Mouse (Mus musculus) forebrain, embryonic 11.5 days (tissue): ENCODE data around the gene Gpd2. TPM values are rescaled to one million over a fixed set of nuclear protein-coding genes. Genes with fewer than 3 reads are reported as not detected.

ENCODE experiments used
- ATAC-seq: fragments of 200-750 bp; cut with Nextera tagmentation; replicated peaks from 2 replicates; pipeline ENCODE4 v1.8.0; 2017; ENCODE audit warnings: moderate TSS enrichment; ENCODE audit not compliant: low FRiP score
- DNase-seq: peaks from one replicate; pipeline ENCODE4 v3.0.0-alpha.2; 2017; ENCODE audit warnings: low spot score
- H3K27ac ChIP-seq: fragments of 300-500 bp; sonication (generic); 2 replicates; pipeline ENCODE4 v1.5.1; 2014; ENCODE audit warnings: low read depth, low read length
- H3K27me3 ChIP-seq: fragments of 300-500 bp; sonication (generic); 2 replicates; pipeline ENCODE4 v1.6.1; 2014; ENCODE audit warnings: mild to moderate bottlenecking, low read length, mixed read lengths; ENCODE audit not compliant: control insufficient read depth, insufficient read depth
- H3K36me3 ChIP-seq: fragments of 300-500 bp; sonication (generic); 2 replicates; pipeline ENCODE4 v1.6.1; 2014; ENCODE audit warnings: mild to moderate bottlenecking, low read length, moderate library complexity, mixed read lengths; ENCODE audit not compliant: control insufficient read depth, insufficient read depth
- H3K4me1 ChIP-seq: fragments of 300-500 bp; sonication (generic); replicated peaks from 2 replicates; pipeline ENCODE4 v1.6.1; 2014; ENCODE audit warnings: low read length, mixed read lengths; ENCODE audit not compliant: control insufficient read depth, insufficient read depth
- H3K4me2 ChIP-seq: fragments of 300-500 bp; sonication (generic); 2 replicates; pipeline ENCODE4 v1.6.1; 2014; ENCODE audit warnings: low read depth, mild to moderate bottlenecking, low read length, moderate library complexity, mixed read lengths; ENCODE audit not compliant: severe bottlenecking
- H3K4me3 ChIP-seq: fragments of 300-500 bp; sonication (generic); 2 replicates; pipeline ENCODE4 v1.5.1; 2014; ENCODE audit warnings: low read depth, low read length
- H3K9ac ChIP-seq: fragments of 300-500 bp; sonication (generic); 2 replicates; pipeline ENCODE4 v1.6.1; 2014; ENCODE audit warnings: low read length
- H3K9me3 ChIP-seq: fragments of 300-500 bp; sonication (generic); 2 replicates; pipeline ENCODE4 v1.6.1; 2016; ENCODE audit warnings: low read length, mixed read lengths; ENCODE audit not compliant: control insufficient read depth
- WGBS: fragments of 180-500 bp; shearing (Covaris S2); extraction: QIAGEN DNeasy Blood & Tissue Kit; methylation state at CpG from one replicate; pipeline ENCODE4 v1.1.7; 2014; 5-methylcytosine and 5-hydroxymethylcytosine counted together
- polyA plus RNA-seq: library from polyadenylated mRNA; unstranded; fragments of >200 nt; fragmentation: Nextera tagmentation; extraction: Ambion mirVana; gene quantifications from 2 replicates; pipeline ENCODE4 v1.2.1, GENCODE M21; 2014

Gpd2 gene
- polyA plus RNA-seq, 1 experiment from 2014 or later: 29.0 TPM

- DNase-seq: no peak
- 72% methylated on average over 11 of the region's 11 CpGs for WGBS
- no peak for ATAC-seq
Observed at GRCm38 (mm10) chr2:57255153-57255670, 17.8 kb downstream of the Gpd2 start.

GRCm38 (mm10) chr2:57255836-57256235, 18.4 kb downstream of the Gpd2 start:
- Histone ChIP-seq H3K36me3 (no peaks in the 10 kb centered on the region), H3K9ac (no peak overlapping the region), H3K9me3 (no peaks in the 10 kb centered on the region), H3K4me3 (no peak overlapping the region), H3K4me1 (0 out of 2 replicates have a peak, but pooled peaks cover 2% of the 10 kb centered on the region), H3K27me3 (no peaks in the 10 kb centered on the region), H3K27ac (no peak overlapping the region), H3K4me2 (no peak overlapping the region)
- DNase-seq: no peak
- WGBS: 56% methylated on average over 3 of the region's 3 CpGs
- no peak for ATAC-seq

More at GRCm38 (mm10) chr2:57255153-57255670, 17.8 kb downstream of the Gpd2 start:
- Histone ChIP-seq H3K36me3 (no peaks in the 10 kb centered on the region), H3K4me3 (no peak overlapping the region), H3K4me2 (no peak overlapping the region), H3K4me1 (0 out of 2 replicates have a peak, but pooled peaks cover 2% of the 10 kb centered on the region), H3K9me3 (no peaks in the 10 kb centered on the region), H3K27me3 (no peaks in the 10 kb centered on the region), H3K9ac (no peak overlapping the region), H3K27ac (no peak overlapping the region)

GRCm38 (mm10) chr2:57256459-57256858, 19.0 kb downstream of the Gpd2 start:
- WGBS: 15% methylated on average over 6 of the region's 6 CpGs
- Histone ChIP-seq H3K4me2 (no peak overlapping the region), H3K4me3 (no peak overlapping the region), H3K36me3 (no peaks in the 10 kb centered on the region), H3K4me1 (0 out of 2 replicates have a peak, but pooled peaks cover 2% of the 10 kb centered on the region), H3K27me3 (no peaks in the 10 kb centered on the region), H3K9me3 (no peaks in the 10 kb centered on the region), H3K27ac (no peak overlapping the region), H3K9ac (no peak overlapping the region)
- ATAC-seq (no peak; the same call in 1 of the 2 replicates), DNase-seq (no peak)

GRCm38 (mm10) chr2:57261286-57262077, 24.0 kb downstream of the Gpd2 start:
- 92% methylated on average over 8 of the region's 8 CpGs for WGBS
- Histone ChIP-seq H3K4me3 (no peak overlapping the region), H3K4me1 (0 out of 2 replicates have a peak, but pooled peaks cover 1% of the 10 kb centered on the region), H3K27ac (no peak overlapping the region), H3K9me3 (no peaks in the 10 kb centered on the region), H3K36me3 (no peaks in the 10 kb centered on the region), H3K9ac (no peak overlapping the region), H3K4me2 (no peak overlapping the region), H3K27me3 (no peaks in the 10 kb centered on the region)
- ATAC-seq (no peak), DNase-seq (no peak)

GRCm38 (mm10) chr2:57263431-57263830, 26.0 kb downstream of the Gpd2 start:
- WGBS: 82% methylated on average over 1 of the region's 1 CpGs
- H3K36me3 ChIP-seq: no peaks in the 10 kb centered on the region
- H3K27ac ChIP-seq: no peak overlapping the region
- H3K4me3 ChIP-seq: no peak overlapping the region
- H3K4me1 ChIP-seq: peaks cover 5% of the 10 kb centered on the region; the same call in 1 of the 2 replicates
- H3K27me3 ChIP-seq: no peaks in the 10 kb centered on the region
- no peak for ATAC-seq
- no peak for DNase-seq
- H3K9me3 ChIP-seq: no peaks in the 10 kb centered on the region
- H3K9ac ChIP-seq: no peak overlapping the region
- H3K4me2 ChIP-seq: no peak overlapping the region

GRCm38 (mm10) chr2:57264912-57265311, 27.5 kb downstream of the Gpd2 start:
- Histone ChIP-seq H3K9me3 (no peaks in the 10 kb centered on the region), H3K9ac (no peak overlapping the region), H3K27ac (no peak overlapping the region), H3K4me2 (no peak overlapping the region), H3K4me1 (peaks cover 5% of the 10 kb centered on the region; the same call in 1 of the 2 replicates), H3K27me3 (no peaks in the 10 kb centered on the region), H3K4me3 (no peak overlapping the region), H3K36me3 (no peaks in the 10 kb centered on the region)
- 94% methylated on average over 7 of the region's 7 CpGs for WGBS
- no peak for DNase-seq
- no peak for ATAC-seq

- Histone ChIP-seq H3K27ac (peak overlapping the region; percentile 80), H3K27me3 (no peaks in the 10 kb centered on the region), H3K4me1 (peaks cover 5% of the 10 kb centered on the region; the same call in 1 of the 2 replicates), H3K4me2 (peak overlapping the region; percentile 33; the same call in 1 of the 2 replicates), H3K9ac (no peak overlapping the region; the same call in 1 of the 2 replicates), H3K36me3 (no peaks in the 10 kb centered on the region), H3K9me3 (no peaks in the 10 kb centered on the region), H3K4me3 (no peak overlapping the region)
- ATAC-seq: peak; percentile 89
- DNase-seq: peak; percentile 57
- 16% methylated on average over 4 of the region's 4 CpGs for WGBS
Observed at GRCm38 (mm10) chr2:57266679-57267393, 29.4 kb downstream of the Gpd2 start.

GRCm38 (mm10) chr2:57267394-57267716, 29.9 kb downstream of the Gpd2 start:
- Histone ChIP-seq H3K27ac (peak overlapping the region; percentile 80), H3K36me3 (no peaks in the 10 kb centered on the region), H3K9me3 (no peaks in the 10 kb centered on the region), H3K9ac (no peak overlapping the region; the same call in 1 of the 2 replicates), H3K4me2 (peak overlapping the region; percentile 33; the same call in 1 of the 2 replicates), H3K4me3 (no peak overlapping the region), H3K4me1 (peaks cover 5% of the 10 kb centered on the region; the same call in 1 of the 2 replicates), H3K27me3 (no peaks in the 10 kb centered on the region)
- WGBS: 7% methylated on average over 7 of the region's 7 CpGs
- ATAC-seq: peak; percentile 72
- peak; percentile 57 for DNase-seq
